Mouse (Mus musculus) MN1 (cell line): ENCODE measurements around the gene Scube3.
A peak's percentile ranks its signal among the peaks of the same experiment; 100 is the strongest.

ENCODE experiments used
- DNase-seq: peaks from one replicate; pipeline ENCODE4 v3.0.0-alpha.2; 2016; ENCODE audit warnings: low spot score

Gene Scube3

DNA sequence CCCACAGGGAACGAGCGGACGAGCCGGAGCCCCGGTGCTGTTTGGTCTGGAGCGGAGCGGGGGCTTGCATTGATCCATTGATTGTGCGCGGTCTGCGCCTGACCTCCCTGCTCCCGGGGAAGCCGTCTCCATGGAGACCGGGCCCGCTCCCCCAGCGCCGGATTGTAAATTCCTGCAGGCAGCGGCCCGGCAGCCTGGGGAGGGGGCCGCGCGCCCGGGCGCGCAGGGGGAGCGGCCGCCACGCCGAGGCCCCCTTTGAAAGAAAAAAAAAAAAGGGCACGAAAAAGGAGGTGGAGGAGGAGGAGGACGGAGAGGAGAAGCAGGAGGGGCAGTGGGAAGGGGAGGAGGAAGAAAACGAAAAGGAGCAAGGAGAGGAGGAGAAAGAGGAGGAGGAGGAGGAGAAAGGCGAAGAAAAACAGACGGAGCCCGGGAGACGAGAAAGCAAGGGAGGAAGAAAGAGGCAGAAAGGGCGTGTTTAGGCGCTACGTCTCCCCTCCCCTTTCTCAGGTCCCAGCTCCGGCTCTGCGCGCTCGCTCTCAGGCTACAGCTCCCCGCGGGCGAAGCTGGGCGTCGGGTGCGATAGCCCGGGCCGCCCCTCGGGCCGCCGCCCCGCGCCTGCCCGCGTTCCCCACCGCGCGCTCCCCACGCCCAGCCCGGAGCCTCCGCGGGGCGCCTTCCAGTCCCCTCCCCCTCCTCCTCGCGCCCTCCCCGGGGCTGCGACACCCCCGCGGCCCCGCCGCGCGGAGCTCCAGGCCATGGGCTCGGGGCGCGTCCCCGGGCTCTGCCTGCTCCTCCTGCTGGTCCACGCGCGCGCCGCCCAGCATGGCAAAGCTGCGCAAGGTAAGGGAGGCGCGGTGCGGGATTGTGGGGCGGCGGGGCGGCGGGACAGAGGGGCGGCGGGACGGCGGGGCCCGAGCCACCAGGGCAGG lies at the start of gene Scube3:
TSS of gene Scube3 (plus strand) at position 371 of the 929 bp plus-strand sequence.
- DNase-seq, result no peak

DNA sequence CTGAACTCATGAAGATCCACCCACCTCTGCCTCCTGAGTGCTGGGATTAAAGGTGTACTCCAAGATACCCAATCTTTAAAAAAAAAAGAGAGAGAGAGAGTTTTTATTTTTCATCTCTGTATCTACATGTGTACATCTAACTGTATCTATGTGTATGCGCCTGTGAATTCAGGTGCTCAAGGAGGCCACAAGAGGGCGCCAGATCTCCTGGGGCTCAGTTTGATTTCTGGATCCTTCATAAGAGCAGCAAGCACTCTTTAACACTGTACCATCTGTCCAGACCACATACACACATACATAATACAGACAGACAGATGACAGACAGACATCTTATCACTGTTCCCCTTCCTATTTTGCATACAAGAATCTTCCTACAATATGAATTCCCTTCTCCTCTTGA lies 49.6 kb upstream of the Scube3 start:
- DNase-seq, result no peak

DNA sequence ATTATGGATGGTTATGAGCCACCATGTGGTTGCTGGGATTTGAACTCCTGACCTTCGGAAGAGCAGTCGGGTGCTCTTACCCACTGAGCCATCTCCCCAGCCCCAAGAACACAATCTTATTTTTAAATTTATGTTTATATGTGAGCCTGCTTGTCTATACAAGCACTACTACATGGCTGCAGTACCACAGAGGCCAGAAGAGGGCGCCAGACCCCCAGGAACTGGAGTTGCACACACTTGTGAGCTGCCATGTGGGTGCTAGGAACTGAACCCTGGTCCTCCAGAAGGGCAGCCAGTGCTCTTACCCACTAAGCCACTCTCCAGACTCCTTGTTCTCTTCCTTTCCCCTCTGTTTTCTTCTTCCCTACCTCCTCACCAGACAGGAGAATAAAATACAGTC lies 48.1 kb upstream of the Scube3 start:
- no peak for DNase-seq

DNA sequence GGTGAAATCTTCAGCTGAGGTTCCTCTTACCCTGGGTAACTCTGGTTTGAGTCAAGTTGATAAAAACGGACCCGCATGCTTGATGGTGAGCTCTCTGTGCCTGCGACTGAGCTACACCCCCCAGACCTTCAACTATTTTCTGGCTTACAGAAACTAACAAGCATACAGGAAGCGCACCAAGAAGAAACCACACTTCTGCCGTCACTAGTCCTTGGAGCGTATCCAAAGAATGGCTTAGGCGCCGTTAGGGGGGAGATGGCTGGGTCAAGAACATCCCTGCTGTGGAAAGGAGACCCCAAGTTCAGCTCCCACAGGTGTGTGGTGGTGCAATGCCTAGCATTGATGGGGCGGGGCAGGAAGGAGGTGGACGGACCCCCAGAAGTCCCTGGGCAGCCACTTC lies 45.5 kb upstream of the Scube3 start:
- no peak for DNase-seq

DNA sequence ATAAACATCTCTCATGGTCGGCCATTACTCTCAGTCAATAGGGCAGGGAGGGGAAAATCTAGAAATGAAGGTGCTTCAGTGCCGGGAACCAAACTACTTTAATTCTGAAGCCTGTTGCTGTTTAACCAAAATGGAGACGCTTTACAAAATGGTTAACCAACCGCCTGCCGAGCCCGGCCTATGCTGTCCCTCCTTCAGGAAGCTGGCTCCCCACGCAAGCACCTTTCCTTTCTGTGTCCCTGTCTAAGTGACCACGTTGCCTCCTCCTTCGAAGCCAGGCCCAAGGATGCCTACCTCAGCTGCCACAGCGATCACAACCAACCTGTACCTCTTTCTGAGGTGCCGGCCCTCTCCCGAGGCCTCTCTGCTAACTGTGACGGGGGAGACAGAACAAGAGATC lies 44.6 kb upstream of the Scube3 start:
- DNase-seq, result no peak

DNA sequence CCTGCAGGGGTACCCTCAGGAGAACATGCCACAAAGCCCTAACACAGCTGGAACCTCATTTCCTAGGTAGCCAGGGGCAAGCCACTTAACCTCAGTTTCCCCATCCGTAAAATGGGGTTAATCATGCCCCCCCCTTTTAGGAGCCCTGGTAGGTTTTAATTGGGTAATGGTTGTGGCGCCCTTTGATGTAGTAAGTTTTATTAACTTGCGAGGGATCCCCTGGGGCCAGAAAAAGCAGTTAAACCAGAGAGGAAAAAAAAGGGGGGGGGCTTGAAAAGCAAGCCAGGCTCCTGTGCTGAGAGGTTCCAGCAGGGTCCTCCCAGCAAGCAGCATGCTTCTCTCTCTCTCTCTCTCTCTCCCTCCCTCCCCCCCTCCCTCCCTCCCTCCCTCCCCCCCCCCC lies 42.9 kb upstream of the Scube3 start:
- DNase-seq, result no peak

DNA sequence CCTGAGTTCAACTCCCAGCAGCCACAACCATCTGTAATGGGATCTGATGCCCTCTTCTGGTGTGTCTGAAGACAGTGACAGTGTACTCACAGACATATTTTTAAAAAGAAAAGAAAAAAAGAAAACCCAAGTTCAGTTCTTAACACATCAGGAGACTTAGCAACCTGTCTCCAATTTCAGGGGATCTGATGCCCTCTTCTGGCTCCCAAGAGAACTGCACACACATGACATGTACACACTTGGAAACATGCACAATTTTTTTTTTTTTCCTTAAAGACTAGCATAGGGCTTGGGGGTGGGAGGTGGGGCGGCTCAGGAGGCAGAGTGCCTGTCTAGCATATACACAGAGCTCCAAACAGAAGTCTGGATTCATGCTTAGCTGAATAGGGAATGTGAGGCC lies 41.3 kb upstream of the Scube3 start:
- no peak for DNase-seq

DNA sequence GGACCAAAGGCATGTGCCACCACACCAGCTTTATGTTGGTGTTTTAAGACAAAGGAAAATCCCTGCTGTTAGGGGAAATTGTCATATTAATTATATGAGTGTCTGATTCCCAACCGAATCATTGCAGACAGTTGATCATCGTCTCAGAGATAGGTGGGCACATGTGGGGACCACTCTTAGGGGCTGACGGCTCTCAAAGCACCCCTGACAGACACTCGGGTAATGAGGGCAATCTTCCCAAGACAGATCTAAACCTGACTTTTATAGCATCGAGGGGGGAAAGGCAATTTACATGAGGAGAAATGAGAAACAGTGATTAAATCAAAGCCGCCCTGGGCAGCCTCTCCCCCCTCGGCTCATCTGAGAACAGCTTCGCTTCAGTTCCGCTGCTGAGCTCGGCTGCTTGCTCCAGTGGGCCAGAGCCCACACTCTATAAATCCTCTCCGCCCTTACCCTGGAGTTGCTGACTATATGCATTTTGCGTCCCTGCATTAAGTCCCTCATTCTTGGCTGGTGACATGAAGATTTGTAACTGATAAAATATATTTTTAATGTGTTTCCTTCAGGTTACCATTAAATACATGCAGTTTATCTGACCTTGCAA lies 40.6 kb upstream of the Scube3 start:
- no peak for DNase-seq

DNA sequence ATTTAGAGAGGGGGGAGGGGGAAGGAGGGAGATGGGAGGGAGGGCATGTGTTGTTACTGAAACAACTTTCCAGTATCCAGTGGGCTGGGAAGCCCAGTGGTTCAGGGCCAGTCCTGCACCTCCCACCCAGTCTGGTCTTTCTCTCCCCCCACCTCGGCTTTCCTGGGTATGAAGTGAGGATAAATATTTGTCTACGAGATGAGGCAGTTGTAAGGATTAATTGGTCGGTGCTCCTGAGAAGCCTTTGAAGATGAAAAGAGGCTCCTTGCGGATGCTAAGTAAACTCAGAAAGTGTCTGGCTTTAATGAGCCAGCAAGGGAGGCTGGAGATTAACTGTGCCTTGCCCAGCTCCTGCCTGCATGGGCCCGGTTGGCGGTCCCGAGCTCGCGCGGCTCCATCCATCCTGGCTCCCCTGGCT lies 40.0 kb upstream of the Scube3 start:
- DNase-seq, result no peak

DNA sequence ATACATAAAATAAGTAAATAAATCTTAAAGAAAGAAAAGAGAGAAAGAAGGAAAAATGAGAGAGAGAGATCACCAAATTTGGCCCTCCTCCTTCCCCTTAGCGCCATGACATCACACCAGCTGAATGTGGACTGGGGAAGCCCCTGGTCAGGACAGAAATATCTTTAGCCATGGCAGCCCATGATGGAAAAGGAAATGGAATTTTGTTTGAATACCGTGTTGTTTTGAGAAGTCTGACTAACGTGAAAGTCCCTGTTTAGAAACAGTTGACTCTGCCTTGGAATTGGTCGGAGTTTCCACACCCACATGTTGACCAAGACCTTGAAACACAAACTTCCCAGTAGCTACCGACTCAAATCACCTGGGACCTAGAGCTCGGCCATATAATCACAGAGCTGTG lies 37.5 kb upstream of the Scube3 start:
- DNase-seq, result no peak

DNA sequence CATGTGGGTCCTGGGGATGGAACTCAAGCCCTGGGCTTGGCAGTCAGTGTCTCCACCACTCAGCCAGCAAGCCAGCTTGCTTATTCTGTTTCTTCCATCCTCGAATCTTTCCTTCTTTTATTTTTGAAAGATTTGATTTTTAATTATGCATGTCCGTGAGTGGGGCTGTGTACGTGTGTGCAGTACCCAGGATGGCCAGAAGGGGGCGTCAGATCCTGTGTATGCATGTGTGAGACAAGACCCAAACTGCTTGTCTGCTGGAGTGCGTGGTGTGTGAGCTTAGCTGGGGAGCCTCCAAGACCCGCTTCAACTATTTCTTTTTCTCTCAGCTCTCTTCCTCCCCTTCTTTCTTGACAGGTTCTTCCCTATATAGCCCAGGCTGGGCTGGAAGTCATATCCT lies 35.6 kb upstream of the Scube3 start:
- DNase-seq, result no peak

DNA sequence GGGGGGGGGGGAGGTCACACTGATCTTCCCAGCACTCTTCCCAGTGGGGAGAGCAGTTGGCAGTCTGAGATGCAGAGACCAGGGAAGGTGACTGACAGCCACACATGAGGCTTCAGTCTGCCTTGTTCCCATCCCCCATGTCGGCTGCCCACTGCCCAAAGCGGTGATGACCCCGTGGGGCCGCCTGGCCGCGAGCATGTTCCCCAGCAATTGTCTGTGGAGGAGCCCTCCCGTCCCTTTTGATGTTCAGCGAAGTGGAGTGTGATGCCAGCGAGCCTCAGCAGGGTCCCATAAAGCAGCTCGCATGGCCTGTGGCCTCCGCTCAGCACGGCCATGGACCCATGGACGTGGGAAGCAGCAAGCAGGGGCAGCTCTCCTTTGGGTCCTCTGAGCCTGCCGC lies 34.7 kb upstream of the Scube3 start:
- DNase-seq, result no peak

DNA sequence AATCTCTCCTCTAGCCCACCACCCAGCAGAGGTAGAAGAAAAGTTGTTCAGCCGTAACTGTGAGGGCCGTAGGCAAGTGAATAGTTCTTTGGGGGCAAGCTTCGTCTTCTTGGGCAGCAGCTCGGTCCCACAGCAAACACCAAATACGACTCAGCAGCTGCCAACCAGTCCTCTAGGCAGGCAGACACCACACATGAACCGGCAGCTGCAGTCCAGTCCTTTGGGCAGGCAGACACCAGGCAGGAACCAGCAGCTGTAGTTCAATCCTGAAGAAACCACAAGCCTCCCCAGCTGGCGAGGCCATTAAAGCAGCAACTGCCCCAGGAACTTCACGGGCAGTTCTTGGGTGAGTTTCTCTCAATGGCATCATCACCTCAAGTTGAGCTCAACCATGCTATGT lies 29.7 kb upstream of the Scube3 start:
- DNase-seq, result no peak

DNA sequence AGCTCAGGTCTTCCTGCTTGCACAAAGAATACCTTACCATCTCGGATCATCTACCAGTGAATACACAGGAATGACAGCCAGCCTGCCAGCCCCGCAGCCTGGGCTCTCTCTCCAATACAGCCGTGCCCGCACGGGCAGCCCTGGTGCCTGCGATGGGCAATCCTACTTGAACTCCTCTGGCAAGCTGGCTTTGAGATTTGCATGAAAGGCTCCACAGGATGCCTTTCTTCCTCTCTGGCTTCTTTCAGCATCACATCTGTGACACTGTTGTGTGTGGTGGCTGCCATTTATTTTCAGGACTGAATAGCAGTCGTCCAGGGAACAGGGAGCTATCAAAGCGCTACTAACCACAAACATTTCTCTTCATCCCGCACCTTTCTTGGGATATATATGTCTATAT lies 25.6 kb upstream of the Scube3 start:
- DNase-seq, result no peak

DNA sequence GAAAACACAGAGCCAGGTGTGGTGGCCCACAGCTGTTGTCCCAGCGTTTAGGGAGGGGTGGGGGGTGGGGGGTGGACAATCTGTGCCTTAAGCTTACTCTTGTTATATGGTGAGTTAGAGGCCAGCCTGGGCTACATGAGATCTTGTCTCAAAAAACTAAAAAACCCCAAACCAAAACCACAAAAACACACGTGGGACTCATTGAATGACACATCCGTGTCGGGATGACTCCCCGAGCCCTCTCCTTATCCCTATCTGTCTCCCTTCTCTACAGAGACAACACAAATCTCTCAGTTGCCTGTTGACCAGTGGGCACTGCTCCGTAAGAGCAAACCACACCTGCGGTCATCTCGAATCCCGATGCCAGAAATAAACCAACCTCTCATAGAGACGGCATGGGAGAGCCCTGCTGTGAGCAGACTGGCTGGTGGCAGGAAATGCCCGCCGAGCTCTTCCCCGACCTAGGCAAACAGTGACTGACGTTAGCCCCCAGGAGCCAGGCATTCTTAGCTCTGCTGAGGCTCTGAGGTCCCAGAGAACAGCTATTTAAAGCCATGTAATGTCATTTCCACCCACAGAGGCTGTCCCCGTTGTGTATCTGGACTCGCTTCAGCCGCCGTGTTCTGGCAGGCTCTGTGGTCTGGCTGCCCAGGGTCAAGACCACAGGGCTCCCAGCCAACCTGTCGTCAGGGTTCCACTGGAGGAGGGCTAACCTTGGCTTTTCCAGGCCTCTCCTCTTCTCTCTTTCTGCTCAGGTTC lies 24.3 kb upstream of the Scube3 start:
- DNase-seq, result peak; percentile 30

DNA sequence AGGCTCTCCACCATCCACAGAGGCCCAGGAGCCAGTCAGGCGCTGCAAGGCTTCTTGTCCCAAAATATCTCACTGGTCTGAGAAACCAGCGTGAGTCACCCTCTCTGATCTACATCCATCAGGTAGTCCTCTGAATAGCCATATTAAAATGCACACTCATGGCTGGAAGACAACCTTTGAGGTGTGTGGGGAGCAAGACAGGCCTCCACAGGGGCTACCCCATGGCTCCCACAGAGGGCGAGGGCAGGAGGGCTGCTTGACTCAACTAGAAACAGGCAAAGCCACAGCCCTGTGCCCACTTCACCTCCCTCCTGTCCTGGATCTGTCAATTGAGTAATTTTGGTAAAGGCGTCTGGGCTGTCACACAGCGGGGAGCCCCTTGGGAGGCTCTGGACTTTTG lies 21.5 kb upstream of the Scube3 start:
- no peak for DNase-seq

DNA sequence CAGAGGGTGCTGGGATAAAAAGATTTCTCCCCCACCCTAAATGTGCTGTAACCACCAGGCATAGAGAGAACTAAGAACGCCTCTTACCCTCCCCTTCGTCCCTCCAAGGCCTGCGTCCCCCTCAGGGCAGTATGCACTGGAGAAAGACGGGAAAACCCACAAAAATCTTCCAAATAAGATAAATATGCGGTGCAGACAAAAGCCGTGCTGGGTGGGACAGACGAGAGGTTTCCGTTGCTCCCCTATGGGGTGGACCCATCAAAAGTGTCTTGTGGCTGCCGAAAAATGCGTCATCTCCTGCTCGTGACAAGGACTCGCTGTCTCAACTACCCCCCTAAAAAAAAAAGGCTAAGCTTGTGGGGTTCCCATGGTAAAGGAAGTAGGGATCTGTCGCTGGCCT lies 19.0 kb upstream of the Scube3 start:
- DNase-seq, result no peak

DNA sequence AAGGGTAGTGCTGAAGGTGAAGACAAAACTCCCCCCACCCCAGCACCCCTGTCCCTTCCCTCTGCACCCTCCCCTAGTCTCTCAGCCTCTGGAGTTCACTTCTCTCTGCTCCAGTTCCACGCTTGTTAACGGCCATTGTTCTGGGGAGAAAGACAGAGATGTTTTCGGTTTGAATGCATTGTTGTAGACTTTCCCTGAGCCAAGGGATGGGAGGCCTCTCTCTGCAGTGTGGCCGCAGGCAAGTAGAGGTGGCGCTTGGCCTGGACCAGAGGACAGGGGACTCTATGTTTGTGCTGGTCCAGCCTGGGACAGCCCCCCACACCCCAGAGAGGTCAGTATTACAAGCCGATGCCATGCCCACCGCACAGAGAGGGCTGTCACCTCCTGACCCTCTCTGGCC lies 18.3 kb upstream of the Scube3 start:
- DNase-seq, result no peak

DNA sequence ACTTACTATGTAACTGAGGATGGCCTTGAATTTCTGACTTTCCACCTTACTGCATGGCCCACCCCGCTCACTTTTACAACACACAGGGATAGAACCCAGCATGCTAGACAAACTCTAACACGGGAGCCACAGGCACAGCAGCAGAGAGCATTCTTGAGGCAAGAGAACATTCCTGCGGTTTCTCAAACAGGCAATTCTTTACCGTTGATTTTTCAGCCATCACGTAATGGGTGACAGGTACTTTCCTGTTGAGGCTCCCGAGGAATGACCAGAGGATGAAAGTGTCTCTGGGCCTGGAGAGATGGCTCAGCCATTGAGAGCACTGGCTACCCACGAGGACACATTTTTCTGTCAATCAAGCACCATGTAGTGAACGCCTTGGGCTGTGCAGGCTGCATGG lies 17.6 kb upstream of the Scube3 start:
- no peak for DNase-seq

DNA sequence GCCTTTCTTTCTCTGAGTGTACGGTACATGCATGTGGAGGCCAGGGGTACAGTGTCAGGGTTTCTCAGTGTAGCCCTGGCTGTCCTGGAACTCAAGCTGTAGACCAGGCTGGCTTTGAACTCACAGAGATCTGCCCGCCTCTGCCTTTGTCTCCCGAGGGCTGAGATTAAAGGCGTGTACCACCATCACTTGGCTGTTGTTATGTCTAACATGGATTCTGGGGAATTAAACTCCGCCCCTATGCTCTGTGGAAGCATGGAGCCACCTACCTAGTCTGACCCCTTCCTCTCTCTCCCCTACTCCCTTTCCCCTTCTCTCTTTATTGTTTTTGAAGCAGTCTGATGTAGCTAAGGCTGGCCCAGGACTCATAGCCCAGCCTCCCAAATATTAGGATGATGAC lies 12.1 kb upstream of the Scube3 start:
- no peak for DNase-seq

DNA sequence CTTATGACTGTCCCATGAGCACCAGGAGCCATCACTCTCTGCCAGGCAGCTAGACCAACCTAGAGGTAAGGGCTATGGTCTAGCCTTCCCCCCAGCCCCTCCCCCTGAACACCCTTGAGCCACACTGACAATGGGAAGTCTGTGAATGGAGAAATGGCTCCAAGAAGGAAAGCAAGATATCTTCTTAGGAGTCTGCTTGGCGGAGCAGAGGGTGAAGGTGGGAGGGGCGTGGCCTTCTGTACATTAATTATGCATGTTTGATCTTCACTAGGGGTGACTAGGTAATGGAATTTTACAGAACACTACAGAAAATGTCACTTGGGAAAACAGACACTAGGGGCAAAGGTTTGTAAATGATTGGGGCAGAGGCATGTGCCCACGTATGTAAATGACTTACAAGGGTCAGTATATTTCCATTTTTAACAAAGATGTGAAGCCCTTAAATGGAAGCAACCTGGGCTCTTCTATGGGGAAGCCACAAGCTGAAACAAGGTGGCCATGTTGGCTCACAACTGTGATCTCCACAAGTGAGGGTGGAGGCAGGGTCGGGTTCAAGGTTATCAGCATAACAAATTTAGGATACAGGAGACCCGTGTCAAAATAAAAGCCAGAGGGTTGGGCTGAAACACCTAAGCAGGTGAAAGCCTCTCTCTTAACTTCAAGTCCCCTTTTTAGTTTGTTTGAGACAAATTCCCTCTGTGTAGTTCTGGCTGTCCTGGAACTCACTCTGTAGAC lies 11.4 kb upstream of the Scube3 start:
- DNase-seq, result no peak

DNA sequence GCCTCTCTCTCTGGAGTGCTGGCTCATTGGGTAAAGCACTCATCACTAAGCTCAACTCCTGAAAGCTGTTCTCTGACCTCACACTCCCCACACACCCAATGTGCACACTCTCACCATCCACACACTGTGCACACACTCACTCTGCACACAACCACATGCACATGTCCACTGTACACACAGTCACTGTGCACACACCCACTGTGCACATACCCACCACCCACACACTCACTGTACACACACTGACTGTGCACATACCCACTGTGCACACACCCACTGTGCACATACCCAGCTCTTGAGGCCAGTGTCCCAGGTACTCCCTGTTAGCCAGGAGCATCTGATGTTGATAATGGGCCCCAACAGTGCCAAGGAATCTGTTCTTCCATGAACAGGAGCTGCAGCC lies 10.8 kb upstream of the Scube3 start:
- DNase-seq, result no peak
